Mouse (Mus musculus) hindbrain, postnatal 0 days (tissue): ENCODE results near the gene Ssbp4. TPM values are rescaled to one million over a fixed set of nuclear protein-coding genes. Genes with fewer than 3 reads are reported as not detected.

Experiments used
- ATAC-seq: fragments of 200-750 bp; cut with Nextera tagmentation; 2 replicates; pipeline ENCODE4 v1.8.0; 2017; ENCODE audit warnings: mild to moderate bottlenecking, moderate TSS enrichment, moderate library complexity
- DNase-seq: peaks from one replicate; pipeline ENCODE4 v3.0.0-alpha.2; 2015; ENCODE audit warnings: low spot score
- H3K27ac ChIP-seq: fragments of 300-500 bp; sonication (generic); 2 replicates; pipeline ENCODE4 v1.5.1; 2014; ENCODE audit warnings: mild to moderate bottlenecking
- H3K27me3 ChIP-seq: fragments of 300-500 bp; sonication (generic); 2 replicates; pipeline ENCODE4 v1.6.1; 2014; ENCODE audit warnings: low read length, mixed read lengths; ENCODE audit not compliant: insufficient read depth
- H3K36me3 ChIP-seq: fragments of 300-500 bp; sonication (generic); 2 replicates; pipeline ENCODE4 v1.6.1; 2014; ENCODE audit warnings: low read length, mixed read lengths; ENCODE audit not compliant: insufficient read depth
- H3K4me1 ChIP-seq: fragments of 300-500 bp; sonication (generic); 2 replicates; pipeline ENCODE4 v1.6.1; 2014; ENCODE audit warnings: antibody characterized with exemption, low read length, mixed read lengths; ENCODE audit not compliant: insufficient read depth
- H3K4me2 ChIP-seq: fragments of 300-500 bp; sonication (generic); 2 replicates; pipeline ENCODE4 v1.6.1; 2014; ENCODE audit warnings: low read depth, mild to moderate bottlenecking, low read length, moderate library complexity, mixed read lengths
- H3K4me3 ChIP-seq: fragments of 300-500 bp; sonication (generic); 2 replicates; pipeline ENCODE4 v1.5.1; 2014; ENCODE audit warnings: low read length
- H3K9ac ChIP-seq: fragments of 300-500 bp; sonication (generic); replicated peaks from 2 replicates; pipeline ENCODE4 v1.6.1; 2014; ENCODE audit warnings: mild to moderate bottlenecking, low read length, moderate library complexity, mixed read lengths
- H3K9me3 ChIP-seq: fragments of 300-500 bp; sonication (generic); 2 replicates; pipeline ENCODE4 v1.6.1; 2016; ENCODE audit warnings: low read length, mixed read lengths
- CTCF ChIP-seq: IDR thresholded peaks from 2 replicates; pipeline ENCODE4 v1.5.1; 2016; ENCODE audit warnings: antibody characterized with exemption, control low read depth, low read depth
- whole genome bisulfite sequencing: fragments of 180-500 bp; shearing (Covaris S2); extraction: QIAGEN DNeasy Blood & Tissue Kit; methylation state at CpG from one replicate; pipeline ENCODE4 v1.1.7; 2014; 5-methylcytosine and 5-hydroxymethylcytosine counted together
- polyA plus RNA-seq: library from polyadenylated mRNA; unstranded; fragments of >200 nt; fragmentation: Nextera tagmentation; extraction: Ambion mirVana; gene quantifications from 2 replicates; pipeline ENCODE4 v1.2.1, GENCODE M21; 2015
- total RNA-seq: library from RNA; depleted of rRNA; stranded (reverse); fragments of >200 nt; gene quantifications from 2 replicates; pipeline ENCODE4 v1.2.3, GENCODE M21; 2014

Gene Ssbp4
- total and polyA plus RNA-seq, 2 experiments from 2014 or later, result 188 to 248 TPM

GRCm38 (mm10) chr8:70564696-70565235, 43.9 kb downstream of the Ssbp4 start:
- H3K9me3 ChIP-seq, result no peaks in the 10 kb centered on the region
- H3K9ac ChIP-seq, result no peak overlapping the region
- H3K4me3 ChIP-seq, result no peak overlapping the region
- no peak overlapping the region for H3K27ac ChIP-seq
- no peak for TF ChIP-seq CTCF
- H3K4me2 ChIP-seq, result no peak overlapping the region
- H3K4me1 ChIP-seq, result peaks cover 8% of the 10 kb centered on the region; the same call in 1 of the 2 replicates
- 84% methylated on average over 3 of the region's 3 CpGs for WGBS
- ATAC-seq (no peak), DNase-seq (no peak)
- no peaks in the 10 kb centered on the region for H3K27me3 ChIP-seq
- no peaks in the 10 kb centered on the region; the same call in 1 of the 2 replicates for H3K36me3 ChIP-seq

GRCm38 (mm10) chr8:70563763-70564387, 44.8 kb downstream of the Ssbp4 start:
- Histone ChIP-seq H3K4me1 (peaks cover 8% of the 10 kb centered on the region; the same call in 1 of the 2 replicates), H3K4me2 (no peak overlapping the region), H3K36me3 (no peaks in the 10 kb centered on the region; the same call in 1 of the 2 replicates), H3K4me3 (no peak overlapping the region), H3K27me3 (no peaks in the 10 kb centered on the region), H3K27ac (no peak overlapping the region), H3K9ac (no peak overlapping the region), H3K9me3 (no peaks in the 10 kb centered on the region)
- ATAC-seq (no peak), DNase-seq (no peak)
- TF ChIP-seq CTCF, result no peak
- WGBS, result 91% methylated on average over 6 of the region's 6 CpGs

GRCm38 (mm10) chr8:70562802-70563201, 45.9 kb downstream of the Ssbp4 start:
- H3K9me3 ChIP-seq, result no peaks in the 10 kb centered on the region
- DNase-seq (no peak), ATAC-seq (no peak)
- no peak for TF ChIP-seq CTCF
- H3K4me1 ChIP-seq, result peaks cover 8% of the 10 kb centered on the region; the same call in 1 of the 2 replicates
- no peaks in the 10 kb centered on the region for H3K27me3 ChIP-seq
- no peak overlapping the region for H3K9ac ChIP-seq
- 79% methylated on average over 3 of the region's 3 CpGs for WGBS
- H3K4me2 ChIP-seq, result no peak overlapping the region
- H3K4me3 ChIP-seq, result no peak overlapping the region
- H3K27ac ChIP-seq, result no peak overlapping the region
- no peaks in the 10 kb centered on the region; the same call in 1 of the 2 replicates for H3K36me3 ChIP-seq

- Histone ChIP-seq H3K4me1 (peaks cover 8% of the 10 kb centered on the region; the same call in 1 of the 2 replicates), H3K4me2 (no peak overlapping the region), H3K4me3 (no peak overlapping the region), H3K36me3 (no peaks in the 10 kb centered on the region; the same call in 1 of the 2 replicates), H3K27me3 (no peaks in the 10 kb centered on the region), H3K9me3 (no peaks in the 10 kb centered on the region), H3K9ac (no peak overlapping the region), H3K27ac (no peak overlapping the region)
- DNase-seq (no peak), ATAC-seq (no peak)
- TF ChIP-seq CTCF, result no peak
- WGBS, result 72% methylated on average over 7 of the region's 7 CpGs
Observed at GRCm38 (mm10) chr8:70561809-70562535, 46.7 kb downstream of the Ssbp4 start.

GRCm38 (mm10) chr8:70561357-70561756, 47.3 kb downstream of the Ssbp4 start:
- WGBS, result 78% methylated on average over 4 of the region's 4 CpGs
- H3K4me3 ChIP-seq, result no peak overlapping the region
- peaks cover 8% of the 10 kb centered on the region; the same call in 1 of the 2 replicates for H3K4me1 ChIP-seq
- TF ChIP-seq CTCF, result no peak
- no peak overlapping the region for H3K9ac ChIP-seq
- no peaks in the 10 kb centered on the region for H3K9me3 ChIP-seq
- DNase-seq (no peak), ATAC-seq (no peak)
- no peak overlapping the region for H3K27ac ChIP-seq
- H3K36me3 ChIP-seq, result no peaks in the 10 kb centered on the region; the same call in 1 of the 2 replicates
- no peaks in the 10 kb centered on the region for H3K27me3 ChIP-seq
- no peak overlapping the region for H3K4me2 ChIP-seq

GRCm38 (mm10) chr8:70560564-70560963, 48.1 kb downstream of the Ssbp4 start:
- DNase-seq (no peak), ATAC-seq (no peak)
- no peak for TF ChIP-seq CTCF
- peaks cover 8% of the 10 kb centered on the region; the same call in 1 of the 2 replicates for H3K4me1 ChIP-seq
- no peak overlapping the region for H3K27ac ChIP-seq
- H3K9me3 ChIP-seq, result no peaks in the 10 kb centered on the region
- no peak overlapping the region for H3K4me2 ChIP-seq
- no peak overlapping the region for H3K4me3 ChIP-seq
- no peaks in the 10 kb centered on the region for H3K27me3 ChIP-seq
- H3K9ac ChIP-seq, result no peak overlapping the region
- no peaks in the 10 kb centered on the region; the same call in 1 of the 2 replicates for H3K36me3 ChIP-seq
- 73% methylated on average over 3 of the region's 3 CpGs for WGBS
